Mouse (Mus musculus) right cerebral cortex, adult 2 months (tissue): ENCODE data around the gene 1810043G02Rik.
"Not testable (repeated sequence)": the region's sequence is repeated elsewhere in the genome, so short reads cannot be mapped to it uniquely, and the experiment has no call there.

Source experiments
- DNase-seq, 2 experiments: peaks; one replicate each; pipeline ENCODE4 v3.0.0; 2021 to 2022; ENCODE audit warnings: low spot score in 2 of 2

The 1810043G02Rik gene

GRCm38 (mm10) chr10:78004479-78005100 is 26.3 kb downstream of the 1810043G02Rik start:
- DNase-seq, result peak; percentile 71 to 75

DNA sequence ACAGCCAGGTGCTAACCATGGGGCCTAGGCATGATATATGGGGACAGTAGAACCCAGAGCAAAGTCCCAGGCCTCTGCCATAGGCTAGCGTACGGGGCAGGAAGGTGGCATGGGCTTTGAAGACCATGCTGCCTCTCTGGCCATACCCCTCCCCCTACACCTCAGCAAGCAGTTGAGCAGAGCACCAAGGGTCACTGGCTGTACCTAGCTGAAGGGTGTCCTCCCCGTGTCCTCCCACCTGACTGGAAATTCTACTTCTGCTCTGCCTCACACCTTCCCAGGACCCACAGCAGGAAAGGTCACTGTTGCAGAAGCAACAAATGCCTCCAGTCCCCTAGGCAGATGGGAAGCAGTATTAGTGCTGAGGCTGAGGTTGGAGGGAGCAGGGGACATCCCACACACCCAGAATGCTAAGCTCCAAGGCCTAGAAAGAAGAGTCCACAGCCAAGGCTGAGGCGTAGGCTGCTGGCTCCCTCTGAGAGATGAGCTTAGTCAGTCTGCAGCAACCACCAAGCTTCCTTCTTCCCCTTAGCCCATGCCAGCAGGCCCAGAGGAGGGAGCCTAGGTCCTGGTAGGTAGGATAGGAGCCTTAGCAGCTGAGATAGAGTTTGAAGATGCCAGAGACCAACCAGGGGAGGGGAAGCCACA is 27.6 kb downstream of the 1810043G02Rik start:
- no peak for DNase-seq

- DNase-seq, result no peak
These were observed 28.9 kb downstream of the 1810043G02Rik start for GRCm38 (mm10) chr10:78007203-78007602.

DNA sequence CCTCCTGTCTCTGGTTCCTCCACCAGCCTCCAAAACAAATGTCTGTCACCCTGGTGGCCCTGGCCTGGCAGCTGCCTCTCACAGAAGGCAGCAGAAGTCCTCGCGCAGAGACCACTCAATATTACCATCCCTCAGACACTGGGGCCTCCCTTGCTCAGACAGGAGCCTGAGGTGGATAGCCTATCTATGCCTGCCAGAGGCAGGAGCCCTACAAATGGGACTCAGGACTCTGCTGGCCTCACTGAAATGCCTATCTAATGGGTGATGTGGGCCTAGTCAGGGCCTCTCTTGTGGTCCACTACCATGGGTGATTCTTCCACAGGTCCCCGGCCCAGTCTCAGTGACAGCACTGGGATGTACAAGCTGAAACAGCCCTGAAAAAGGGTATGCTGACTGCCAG is 29.8 kb downstream of the 1810043G02Rik start:
- no peak for DNase-seq

- peak; percentile 91 to 92 for DNase-seq
These were observed 31.0 kb downstream of the 1810043G02Rik start for GRCm38 (mm10) chr10:78009184-78009944.

DNA sequence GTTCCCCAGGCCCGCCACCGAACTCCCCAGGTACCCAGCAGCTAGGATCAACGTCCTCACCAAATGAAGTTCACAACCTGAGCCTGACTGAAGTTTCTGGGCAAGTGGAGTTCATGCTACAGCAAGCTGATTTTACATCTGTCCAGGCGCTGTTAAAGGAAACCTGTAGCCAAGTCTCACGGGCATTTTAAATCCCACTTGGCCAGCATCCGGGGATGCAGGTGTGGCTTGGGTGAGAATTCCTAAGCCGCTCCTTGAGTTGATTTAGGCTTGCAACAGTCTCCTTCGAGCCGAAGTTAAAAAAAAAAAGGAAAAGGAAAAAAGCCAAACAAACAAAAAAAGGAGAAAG is 31.6 kb downstream of the 1810043G02Rik start, which contains the start of gene Pfkl:
Pfkl (minus strand) TSS at position 139 of the 349 bp plus-strand sequence.
- DNase-seq, result no peak

DNA sequence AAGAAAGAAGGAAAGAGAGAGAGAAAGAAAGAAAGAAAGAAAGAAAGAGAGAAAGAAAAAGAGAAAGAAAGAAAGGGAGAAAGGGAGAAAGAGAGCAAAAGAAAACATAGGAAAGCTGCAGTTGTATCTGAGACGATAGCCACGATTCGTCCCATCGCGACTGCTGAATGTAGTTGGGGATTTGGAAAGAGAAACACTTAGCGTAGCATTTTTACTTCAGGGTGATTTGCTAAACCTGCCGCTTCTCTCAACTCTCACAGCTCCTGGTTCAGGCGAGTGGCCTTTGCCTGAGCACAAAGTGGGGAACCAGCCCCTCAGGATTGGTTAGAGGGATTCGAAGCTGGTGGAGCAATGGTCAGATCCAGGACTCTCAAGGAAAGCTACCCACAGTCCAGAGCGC is 32.0 kb downstream of the 1810043G02Rik start:
- DNase-seq, result no peak

GRCm38 (mm10) chr10:78011116-78011515 is 32.8 kb downstream of the 1810043G02Rik start:
- DNase-seq, result not testable (repeated sequence)

DNA sequence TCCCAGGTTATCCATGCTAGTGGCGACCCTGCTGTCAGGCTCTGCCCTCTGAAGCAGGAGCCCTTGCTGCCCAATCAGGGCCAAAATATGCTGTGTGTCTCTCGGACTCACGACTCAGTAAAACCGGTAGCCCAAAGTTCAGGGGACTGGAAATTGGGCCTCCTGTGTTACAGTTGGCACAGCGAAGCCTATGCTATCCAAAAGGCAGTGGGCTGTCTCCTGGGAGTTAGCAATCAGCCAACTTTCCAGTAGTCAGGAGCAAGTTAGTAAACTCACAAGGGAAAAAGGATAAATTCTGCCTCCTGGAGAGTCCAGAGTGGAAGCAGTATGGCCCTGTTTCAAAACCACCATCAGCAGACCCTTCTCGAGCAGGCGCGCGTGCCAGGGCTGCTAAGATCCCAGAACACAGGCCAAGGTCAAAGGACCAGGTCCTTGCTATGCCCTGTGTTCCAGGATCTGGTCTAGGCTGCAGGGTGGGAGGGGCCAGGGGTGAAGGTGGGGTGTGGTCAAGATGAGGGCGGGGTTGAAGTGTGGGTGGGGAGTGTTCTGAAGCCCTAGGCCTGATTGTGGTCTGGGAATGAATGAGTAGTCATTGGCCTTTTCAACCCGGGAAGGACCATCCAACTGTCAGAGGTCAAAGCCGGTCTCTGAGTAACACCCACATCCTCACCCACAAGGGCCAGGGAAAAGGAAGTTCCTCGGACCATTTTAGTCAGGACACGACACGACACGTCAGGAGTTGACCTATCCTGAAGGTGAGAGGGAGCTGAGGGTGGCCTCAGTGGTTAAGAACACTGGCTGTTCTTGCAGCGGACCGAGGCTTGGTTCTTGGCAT is 34.6 kb downstream of the 1810043G02Rik start:
- no peak for DNase-seq

DNA sequence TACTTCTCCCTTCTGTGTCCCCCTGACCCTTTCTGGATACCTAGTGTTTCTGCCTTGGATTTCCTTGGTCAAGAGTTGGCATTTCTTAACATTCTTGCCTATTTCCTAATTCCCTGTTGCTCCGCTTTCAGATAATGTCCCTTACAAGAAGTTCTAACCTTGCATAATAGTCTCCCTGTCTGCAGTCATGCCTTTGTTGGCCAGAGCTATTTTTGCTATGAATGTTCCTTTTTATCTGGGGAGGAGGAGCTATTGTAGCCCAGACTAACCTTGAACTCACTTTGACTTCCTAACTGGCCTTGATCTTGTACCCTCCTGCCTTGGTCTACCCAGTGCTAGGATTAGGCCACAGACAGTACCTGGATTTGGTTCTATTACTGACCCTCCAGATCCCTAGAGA is 37.2 kb downstream of the 1810043G02Rik start:
- no peak for DNase-seq

DNA sequence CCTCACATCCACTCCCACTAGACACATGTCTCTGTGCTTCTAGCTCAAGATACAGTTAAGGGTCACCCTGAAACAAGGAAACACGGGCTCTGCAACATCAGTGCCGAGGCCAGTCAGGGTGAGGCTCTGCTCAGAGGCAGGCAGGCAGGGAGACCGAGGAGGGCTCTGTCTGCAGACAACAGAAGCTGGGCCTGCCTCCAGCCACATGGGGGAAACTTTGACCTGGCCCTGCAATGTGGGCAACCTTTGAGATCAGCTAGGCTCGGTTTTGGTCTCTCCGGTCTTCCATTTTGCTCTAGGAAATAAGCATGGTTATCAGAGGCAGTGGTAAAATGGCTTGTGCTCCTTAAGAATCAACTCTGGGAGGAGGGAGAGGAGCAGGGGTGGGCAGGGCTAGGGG is 38.0 kb downstream of the 1810043G02Rik start:
- no peak for DNase-seq

DNA sequence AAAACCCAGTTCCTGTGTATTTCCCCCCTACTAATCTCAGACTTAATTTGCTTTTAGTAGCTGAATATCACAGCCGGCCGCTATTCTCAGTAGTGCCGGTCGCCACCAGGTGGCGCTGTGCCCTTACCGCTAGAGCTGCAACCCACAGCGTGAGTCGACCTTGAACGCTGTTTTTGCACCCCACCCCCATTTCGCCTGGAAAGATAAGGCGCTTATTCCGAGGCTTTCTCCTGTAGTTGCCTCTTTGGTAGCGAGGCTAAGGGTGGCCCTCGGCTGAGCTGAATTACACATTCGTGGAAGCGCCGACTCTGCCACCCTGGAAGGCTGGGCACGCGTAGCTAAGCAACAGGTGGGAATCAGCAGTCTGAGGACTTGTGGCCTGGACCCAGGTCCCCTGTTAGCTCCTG is 40.5 kb downstream of the 1810043G02Rik start:
- peak; percentile 77 to 80 for DNase-seq

DNA sequence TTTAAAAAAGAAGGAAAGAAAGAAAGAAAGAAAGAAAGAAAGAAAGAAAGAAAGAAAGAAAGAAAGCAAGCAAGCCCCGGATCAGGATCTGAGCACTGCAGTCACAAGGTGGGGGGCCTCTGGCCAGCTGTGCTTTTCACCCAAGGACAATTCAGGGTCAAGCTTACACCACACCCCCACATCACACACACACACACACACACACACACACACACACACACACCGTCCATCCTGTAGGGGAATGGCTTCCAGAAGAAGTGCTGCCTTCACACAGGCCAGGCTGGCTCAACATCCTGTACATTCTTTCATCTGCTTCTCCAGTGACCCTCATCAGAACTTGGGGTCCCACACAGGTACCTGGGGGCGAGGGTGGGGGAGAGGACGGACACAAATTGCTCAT is 41.0 kb downstream of the 1810043G02Rik start:
- no peak for DNase-seq

- not testable (repeated sequence) for DNase-seq
These were observed 41.7 kb downstream of the 1810043G02Rik start for GRCm38 (mm10) chr10:78019984-78020383.

DNA sequence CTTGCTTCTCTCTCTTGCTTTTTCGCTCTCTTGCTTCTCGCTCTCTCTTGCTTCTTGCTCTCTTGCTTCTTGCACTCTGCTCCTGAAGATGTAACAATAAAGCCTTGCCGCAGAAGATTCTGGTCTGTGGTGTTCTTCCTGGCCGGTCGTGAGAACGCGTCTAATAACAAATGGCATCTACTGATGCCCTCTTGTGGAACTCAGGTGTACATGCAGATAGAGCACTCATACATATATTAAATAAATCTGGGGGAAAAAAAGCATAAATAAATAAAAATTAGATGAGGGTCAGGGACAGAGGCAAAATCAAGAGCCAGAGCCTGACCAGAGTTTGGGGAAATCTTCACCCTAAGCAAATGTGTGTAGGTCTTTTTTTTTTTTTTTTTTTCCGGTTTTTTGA is 47.1 kb downstream of the 1810043G02Rik start:
- not testable (repeated sequence) for DNase-seq

DNA sequence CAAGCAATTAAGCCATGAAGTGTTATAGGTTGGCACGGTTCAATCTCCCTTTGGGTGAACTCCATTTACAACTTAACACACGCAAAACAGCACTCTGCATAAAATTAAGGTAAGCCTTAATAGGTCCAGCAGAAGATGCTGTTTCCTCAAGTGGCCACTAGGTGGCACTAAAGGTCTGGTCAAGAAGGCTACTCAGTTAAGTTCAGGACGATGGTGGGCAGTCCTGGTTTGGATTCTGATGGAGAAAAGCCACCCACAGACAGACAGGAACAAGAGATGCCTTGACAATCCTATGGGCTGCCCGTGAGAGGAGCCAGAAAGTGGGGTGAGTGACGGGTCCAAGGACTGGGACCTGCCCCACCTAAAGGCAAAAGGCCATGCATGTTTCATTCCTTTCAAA is 49.8 kb downstream of the 1810043G02Rik start:
- DNase-seq, result peak; percentile 73 to 75

GRCm38 (mm10) chr10:78029080-78029479 is 50.8 kb downstream of the 1810043G02Rik start:
- DNase-seq, result no peak

- no peak for DNase-seq
These were observed 53.7 kb downstream of the 1810043G02Rik start for GRCm38 (mm10) chr10:78031987-78032386.
